Mouse (Mus musculus): ENCODE measurements around the gene Esm1. TPM values are rescaled to one million over a fixed set of nuclear protein-coding genes. Genes with fewer than 3 reads are reported as not detected.
A peak's percentile ranks its signal among the peaks of the same experiment; 100 is the strongest.
"Not testable (repeated sequence)": the region's sequence is repeated elsewhere in the genome, so short reads cannot be mapped to it uniquely, and the experiment has no call there.

Esm1 gene
- polyA plus RNA-seq, 1 experiment from 2014 or later = 0.87 TPM

- Histone ChIP-seq H3K27me3 (ENCODE audit: insufficient read depth, poor library complexity, severe bottlenecking) (no peaks in the 10 kb centered on the region), H3K4me3 (no peak overlapping the region), H3K4me1 (peaks cover 13% of the 10 kb centered on the region), H3K36me3 (no peaks in the 10 kb centered on the region), H3K27ac (no peak overlapping the region), H3K9me3 (no peaks in the 10 kb centered on the region)
- DNase-seq (ENCODE audit: low spot score) = no peak
- WGBS = 41% methylated on average over 5 of the region's 5 CpGs
These were observed 6.3 kb upstream of the Esm1 start for GRCm38 (mm10) chr13:113203146-113203545.

- Histone ChIP-seq H3K27me3 (ENCODE audit: insufficient read depth, poor library complexity, severe bottlenecking) (peaks cover 8% of the 10 kb centered on the region; the same call in 1 of the 2 replicates), H3K36me3 (no peaks in the 10 kb centered on the region), H3K4me1 (peaks cover 17% of the 10 kb centered on the region), H3K9me3 (no peaks in the 10 kb centered on the region), H3K4me3 (no peak overlapping the region), H3K27ac (no peak overlapping the region)
- no peak for DNase-seq (ENCODE audit: low spot score)
- 82% methylated on average over 5 of the region's 5 CpGs for WGBS
These were observed 4.1 kb upstream of the Esm1 start for GRCm38 (mm10) chr13:113205346-113205745.

- 68% methylated on average over 15 of the region's 15 CpGs for WGBS
- H3K27ac ChIP-seq = no peak overlapping the region
- no peak for DNase-seq (ENCODE audit: low spot score)
These were observed 1.9 kb downstream of the Esm1 start for GRCm38 (mm10) chr13:113211345-113211744.

GRCm38 (mm10) chr13:113212401-113212800, 2.9 kb downstream of the Esm1 start:
- no peak overlapping the region for H3K27ac ChIP-seq
- H3K4me3 ChIP-seq = no peak overlapping the region
- no peak for DNase-seq (ENCODE audit: low spot score)
- H3K9me3 ChIP-seq = no peaks in the 10 kb centered on the region
- no peaks in the 10 kb centered on the region for H3K36me3 ChIP-seq
- 54% methylated on average over 3 of the region's 3 CpGs for WGBS
- H3K27me3 ChIP-seq (ENCODE audit: insufficient read depth, poor library complexity, severe bottlenecking) = peaks cover 8% of the 10 kb centered on the region; the same call in 1 of the 2 replicates
- peaks cover 16% of the 10 kb centered on the region for H3K4me1 ChIP-seq

More at GRCm38 (mm10) chr13:113211345-113211744, 1.9 kb downstream of the Esm1 start:
- H3K4me1 ChIP-seq = peaks cover 16% of the 10 kb centered on the region
- no peaks in the 10 kb centered on the region for H3K36me3 ChIP-seq
- H3K27me3 ChIP-seq (ENCODE audit: insufficient read depth, poor library complexity, severe bottlenecking) = peaks cover 8% of the 10 kb centered on the region; the same call in 1 of the 2 replicates
- H3K4me3 ChIP-seq = no peak overlapping the region
- no peaks in the 10 kb centered on the region for H3K9me3 ChIP-seq

- no peaks in the 10 kb centered on the region for H3K9me3 ChIP-seq
- H3K27ac ChIP-seq = no peak overlapping the region
- no peaks in the 10 kb centered on the region for H3K36me3 ChIP-seq
- no peak overlapping the region for H3K4me3 ChIP-seq
- H3K27me3 ChIP-seq (ENCODE audit: insufficient read depth, poor library complexity, severe bottlenecking) = peaks cover 8% of the 10 kb centered on the region; the same call in 1 of the 2 replicates
- no peak for DNase-seq (ENCODE audit: low spot score)
- H3K4me1 ChIP-seq = peaks cover 16% of the 10 kb centered on the region
- 93% methylated on average over 3 of the region's 3 CpGs for WGBS
These were observed 4.4 kb downstream of the Esm1 start for GRCm38 (mm10) chr13:113213865-113214264.

GRCm38 (mm10) chr13:113221851-113222250, 12.4 kb downstream of the Esm1 start:
- no peaks in the 10 kb centered on the region for H3K27me3 ChIP-seq (ENCODE audit: insufficient read depth, poor library complexity, severe bottlenecking)
- WGBS = 41% methylated on average over 6 of the region's 6 CpGs
- H3K9me3 ChIP-seq = no peaks in the 10 kb centered on the region
- no peaks in the 10 kb centered on the region for H3K36me3 ChIP-seq
- DNase-seq (ENCODE audit: low spot score) = no peak
- no peak overlapping the region for H3K4me3 ChIP-seq
- peaks cover 14% of the 10 kb centered on the region; the same call in 1 of the 2 replicates for H3K4me1 ChIP-seq
- no peak overlapping the region for H3K27ac ChIP-seq

GRCm38 (mm10) chr13:113224105-113224504, 14.6 kb downstream of the Esm1 start:
- H3K4me1 ChIP-seq = peaks cover 14% of the 10 kb centered on the region; the same call in 1 of the 2 replicates
- WGBS = 11% methylated on average over 2 of the region's 2 CpGs
- peak overlapping the region; percentile 45; the same call in 1 of the 2 replicates for H3K4me3 ChIP-seq
- peak overlapping the region; percentile 76 for H3K27ac ChIP-seq
- no peaks in the 10 kb centered on the region for H3K27me3 ChIP-seq (ENCODE audit: insufficient read depth, poor library complexity, severe bottlenecking)
- no peaks in the 10 kb centered on the region for H3K36me3 ChIP-seq
- no peak for DNase-seq (ENCODE audit: low spot score)
- H3K9me3 ChIP-seq = no peaks in the 10 kb centered on the region

GRCm38 (mm10) chr13:113225811-113226210, 16.4 kb downstream of the Esm1 start, which contains the start of gene Gzmk:
TSS of gene Gzmk (minus strand) at chr13:113225908.
- Histone ChIP-seq H3K4me1 (peaks cover 14% of the 10 kb centered on the region; the same call in 1 of the 2 replicates), H3K4me3 (no peak within 1 kb of the TSS), H3K9me3 (no peaks in the 10 kb centered on the region), H3K27ac (no peak within 1 kb of the TSS), H3K36me3 (no peaks in the 10 kb centered on the region), H3K27me3 (ENCODE audit: insufficient read depth, poor library complexity, severe bottlenecking) (no peaks in the 10 kb centered on the region)
- DNase-seq (ENCODE audit: low spot score) = no peak
- WGBS = 63% methylated on average over 7 of the region's 7 CpGs

- H3K27ac ChIP-seq = no peak overlapping the region
- no peaks in the 10 kb centered on the region for H3K9me3 ChIP-seq
- no peaks in the 10 kb centered on the region for H3K36me3 ChIP-seq
- H3K4me3 ChIP-seq = no peak overlapping the region
- WGBS = 73% methylated on average over 4 of the region's 4 CpGs
- H3K27me3 ChIP-seq (ENCODE audit: insufficient read depth, poor library complexity, severe bottlenecking) = no peaks in the 10 kb centered on the region
- no peak for DNase-seq (ENCODE audit: low spot score)
- H3K4me1 ChIP-seq = peaks cover 8% of the 10 kb centered on the region; the same call in 1 of the 2 replicates
These were observed 17.6 kb downstream of the Esm1 start for GRCm38 (mm10) chr13:113227076-113227475.

- peaks cover 8% of the 10 kb centered on the region; the same call in 1 of the 2 replicates for H3K4me1 ChIP-seq
- H3K27me3 ChIP-seq (ENCODE audit: insufficient read depth, poor library complexity, severe bottlenecking) = no peaks in the 10 kb centered on the region
- H3K4me3 ChIP-seq = no peak overlapping the region
- H3K36me3 ChIP-seq = no peaks in the 10 kb centered on the region
- WGBS = 83% methylated on average over 17 of the region's 17 CpGs
- H3K9me3 ChIP-seq = no peaks in the 10 kb centered on the region
- no peak for DNase-seq (ENCODE audit: low spot score)
- no peak overlapping the region for H3K27ac ChIP-seq
These were observed 18.4 kb downstream of the Esm1 start for GRCm38 (mm10) chr13:113227666-113228463.

GRCm38 (mm10) chr13:113242129-113242528, 32.7 kb downstream of the Esm1 start:
- Histone ChIP-seq H3K36me3 (no peaks in the 10 kb centered on the region), H3K27ac (no peak overlapping the region), H3K9me3 (no peaks in the 10 kb centered on the region), H3K4me1 (0 out of 2 replicates have a peak, but pooled peaks cover 4% of the 10 kb centered on the region), H3K4me3 (no peak overlapping the region), H3K27me3 (ENCODE audit: insufficient read depth, poor library complexity, severe bottlenecking) (no peaks in the 10 kb centered on the region)
- no peak for DNase-seq (ENCODE audit: low spot score)
- 45% methylated on average over 6 of the region's 6 CpGs for WGBS

GRCm38 (mm10) chr13:113245025-113245424, 35.6 kb downstream of the Esm1 start:
- 0 out of 2 replicates have a peak, but pooled peaks cover 4% of the 10 kb centered on the region for H3K4me1 ChIP-seq
- no peak overlapping the region for H3K27ac ChIP-seq
- H3K36me3 ChIP-seq = no peaks in the 10 kb centered on the region
- DNase-seq (ENCODE audit: low spot score) = peak; percentile 27
- no peak overlapping the region for H3K4me3 ChIP-seq
- WGBS = 76% methylated on average over 8 of the region's 8 CpGs
- H3K9me3 ChIP-seq = no peaks in the 10 kb centered on the region
- no peaks in the 10 kb centered on the region for H3K27me3 ChIP-seq (ENCODE audit: insufficient read depth, poor library complexity, severe bottlenecking)

- not testable (repeated sequence) for H3K4me3 ChIP-seq; H3K36me3 ChIP-seq; H3K27me3 ChIP-seq (ENCODE audit: insufficient read depth, poor library complexity, severe bottlenecking); H3K4me1 ChIP-seq; H3K9me3 ChIP-seq; H3K27ac ChIP-seq
- DNase-seq (ENCODE audit: low spot score) = peak; percentile 31
- 85% methylated on average over 7 of the region's 7 CpGs for WGBS
These were observed 43.1 kb downstream of the Esm1 start for GRCm38 (mm10) chr13:113252580-113252979.

All from heart, embryonic 10.5 days (tissue).